Mouse (Mus musculus): ENCODE measurements at regions not wholly inside any gene's neighbourhood (a gene's known extent, or its start where the extent isn't known, plus 50 kb on each side); places are given as distances from the start of the nearest gene placed in this dataset.
"Not testable (repeated sequence)": the region's sequence is repeated elsewhere in the genome, so short reads cannot be mapped to it uniquely, and the experiment has no call there.

DNA sequence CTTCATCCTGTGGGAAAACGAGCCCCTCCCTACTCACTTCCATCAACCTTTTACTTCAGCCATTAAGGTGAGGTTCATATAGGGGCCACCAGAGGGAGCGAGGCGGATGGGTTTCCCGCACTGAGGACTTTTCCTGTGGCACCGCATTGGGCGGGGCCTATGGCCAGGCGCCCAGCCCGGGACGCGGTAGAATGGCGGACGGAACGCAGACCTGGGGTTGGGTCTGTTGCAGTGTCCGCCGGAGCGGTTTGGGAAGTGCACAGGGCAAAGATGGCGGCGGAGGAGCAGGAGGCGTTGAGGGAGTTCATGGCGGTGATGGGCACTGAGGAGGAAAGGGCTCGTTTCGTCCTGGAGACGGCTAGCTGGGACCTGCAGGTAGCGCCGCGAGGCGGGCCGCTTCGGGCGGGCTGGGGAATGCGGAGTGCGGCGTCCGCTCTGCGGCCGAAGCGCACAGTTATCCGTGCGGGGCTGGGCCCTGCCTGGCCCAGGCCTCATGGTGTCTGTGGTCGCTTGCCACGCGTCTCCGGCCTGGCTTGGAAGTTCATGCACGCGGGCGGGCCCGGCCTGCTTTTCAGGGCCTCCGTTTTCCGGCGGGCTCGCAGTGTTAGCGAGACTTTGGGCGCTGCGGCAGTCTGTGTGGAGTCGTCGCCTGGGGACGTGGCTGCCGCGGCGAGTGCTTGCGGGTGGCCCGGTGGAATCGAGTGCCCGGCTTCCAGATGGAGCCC is 64.5 kb upstream of the Gm21119 start:
- not testable (repeated sequence) for H3K9me3 ChIP-seq (ENCODE audit: control insufficient read depth); H3K4me1 ChIP-seq (replicated peaks; ENCODE audit: control insufficient read depth, insufficient read depth, low read length); H3K36me3 ChIP-seq (ENCODE audit: control insufficient read depth, insufficient read depth); H3K27me3 ChIP-seq (replicated peaks; ENCODE audit: control insufficient read depth, insufficient read depth, low read length)
- 0 out of 2 replicates have a peak overlapping the region, but pooled peaks have one; percentile 46 for H3K27ac ChIP-seq (ENCODE audit: low read depth, low read length)
- 7% methylated on average over 60 of the region's 64 CpGs for WGBS
- TF ChIP-seq CTCF (IDR thresholded peaks at IDR 0.05; ENCODE audit: low read depth), result peak; percentile 67
- peak overlapping the region; percentile 81 for H3K9ac ChIP-seq (ENCODE audit: low read depth, low read length)
- peak overlapping the region; percentile 65 for H3K4me2 ChIP-seq (replicated peaks; ENCODE audit: low read depth)
- H3K4me3 ChIP-seq (ENCODE audit: low read depth, low read length), result peak overlapping the region; percentile 60
- peak; percentile 100 for ATAC-seq

DNA sequence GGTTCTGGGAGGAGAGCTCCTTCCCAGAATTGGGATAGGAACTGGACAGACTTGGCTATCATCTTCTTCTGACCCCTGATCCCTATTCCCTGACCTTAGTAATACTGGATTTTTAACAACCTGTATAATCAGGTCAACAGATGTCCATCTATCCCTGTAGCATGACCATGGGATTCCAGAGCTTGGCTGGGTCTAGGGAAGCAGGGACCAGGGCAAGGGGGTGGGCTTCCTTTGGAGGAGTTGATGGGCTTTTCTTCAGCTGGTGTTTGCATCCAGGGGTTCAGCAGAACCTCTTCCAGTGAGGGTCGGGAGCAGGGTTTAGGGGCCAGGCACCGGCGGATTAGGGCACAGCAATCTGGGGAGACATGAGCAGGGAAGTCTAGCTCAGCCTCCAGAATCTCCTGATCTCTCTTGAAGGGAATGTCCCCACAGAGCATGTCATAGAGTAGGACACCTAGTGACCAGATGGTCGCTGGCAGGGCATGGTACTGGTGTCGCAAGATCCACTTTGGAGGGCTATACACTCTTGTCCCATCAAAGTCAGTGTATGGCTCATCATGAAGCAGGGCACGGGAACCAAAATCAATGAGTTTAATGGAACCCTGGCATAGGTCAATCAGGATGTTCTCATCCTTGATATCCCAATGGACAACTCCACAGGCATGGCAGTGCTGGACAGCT is 58.1 kb upstream of the Gm21119 start:
- not testable (repeated sequence) for H3K9ac ChIP-seq (ENCODE audit: low read depth, low read length); H3K27ac ChIP-seq (ENCODE audit: low read depth, low read length); H3K9me3 ChIP-seq (ENCODE audit: control insufficient read depth); H3K4me2 ChIP-seq (replicated peaks; ENCODE audit: low read depth); H3K4me1 ChIP-seq (replicated peaks; ENCODE audit: control insufficient read depth, insufficient read depth, low read length); H3K27me3 ChIP-seq (replicated peaks; ENCODE audit: control insufficient read depth, insufficient read depth, low read length); H3K36me3 ChIP-seq (ENCODE audit: control insufficient read depth, insufficient read depth); H3K4me3 ChIP-seq (ENCODE audit: low read depth, low read length)
- peak; percentile 42; the same call in 1 of the 2 replicates for ATAC-seq
- WGBS, result no CpG with 5 or more reads among the region's 6 CpGs

DNA sequence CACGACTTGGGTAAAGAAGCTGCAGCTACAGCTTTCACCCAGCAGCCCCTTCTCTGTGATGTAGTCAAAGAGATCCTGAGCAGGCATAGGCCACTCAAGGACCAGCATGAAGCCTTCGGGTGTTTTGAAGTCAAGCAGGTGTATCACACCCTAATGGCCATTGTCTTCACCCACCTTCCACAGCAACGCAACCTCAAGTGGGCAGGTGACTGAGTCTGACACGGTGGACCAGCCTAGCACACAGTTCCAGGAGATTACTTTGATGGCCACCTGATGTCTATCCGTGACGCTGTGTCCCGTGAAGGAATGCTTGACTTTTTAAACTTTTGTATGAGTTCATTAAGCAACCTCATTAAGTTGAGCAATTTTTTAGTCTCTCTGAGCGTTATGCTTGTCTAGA is 57.5 kb upstream of the Gm21119 start:
- not testable (repeated sequence) for H3K27me3 ChIP-seq (replicated peaks; ENCODE audit: control insufficient read depth, insufficient read depth, low read length); H3K27ac ChIP-seq (ENCODE audit: low read depth, low read length); H3K36me3 ChIP-seq (ENCODE audit: control insufficient read depth, insufficient read depth); H3K4me3 ChIP-seq (ENCODE audit: low read depth, low read length); H3K9ac ChIP-seq (ENCODE audit: low read depth, low read length); H3K4me1 ChIP-seq (replicated peaks; ENCODE audit: control insufficient read depth, insufficient read depth, low read length); H3K9me3 ChIP-seq (ENCODE audit: control insufficient read depth)
- peak overlapping the region; percentile 35; the same call in 1 of the 2 replicates for H3K4me2 ChIP-seq (replicated peaks; ENCODE audit: low read depth)
- 81% methylated on average over 7 of the region's 8 CpGs for WGBS
- ATAC-seq, result peak; percentile 66

- peak overlapping the region; percentile 48 for H3K4me2 ChIP-seq (replicated peaks; ENCODE audit: low read depth)
- H3K9me3 ChIP-seq (ENCODE audit: control insufficient read depth); H3K4me3 ChIP-seq (ENCODE audit: low read depth, low read length); H3K27ac ChIP-seq (ENCODE audit: low read depth, low read length); H3K9ac ChIP-seq (ENCODE audit: low read depth, low read length); H3K4me1 ChIP-seq (replicated peaks; ENCODE audit: control insufficient read depth, insufficient read depth, low read length); H3K36me3 ChIP-seq (ENCODE audit: control insufficient read depth, insufficient read depth); H3K27me3 ChIP-seq (replicated peaks; ENCODE audit: control insufficient read depth, insufficient read depth, low read length): not testable (repeated sequence)
- peak; percentile 99 for ATAC-seq
- 50% methylated on average over 41 of the region's 47 CpGs for WGBS
These were observed 57.1 kb upstream of the Gm21119 start for GRCm38 (mm10) chr8:20557609-20558008.

Measured in intestine, postnatal 0 days (tissue).